Mouse (Mus musculus) ES-Bruce4 (cell line): ENCODE results near the gene 4932438H23Rik.

Experiments
- CTCF ChIP-seq: IDR thresholded peaks from one replicate; pipeline ENCODE4 v1.8.1; 2011; ENCODE audit warnings: low read depth, low read length
- EP300 ChIP-seq: IDR thresholded peaks from 2 replicates; pipeline ENCODE4 v1.6.1; 2011; ENCODE audit warnings: low read depth, low read length; ENCODE audit not compliant: insufficient read depth
- POLR2A ChIP-seq: IDR thresholded peaks from one replicate; pipeline ENCODE4 v1.8.1; 2011; ENCODE audit warnings: low read length; ENCODE audit not compliant: insufficient read depth

GRCm38 (mm10) chr16:91023384-91023783, 71.5 kb downstream of the 4932438H23Rik start:
- TF ChIP-seq EP300 (no peak), CTCF (peak; percentile 59), POLR2A (no peak)
